Mouse (Mus musculus): ENCODE measurements around the gene A730061H03Rik. TPM values are rescaled to one million over a fixed set of nuclear protein-coding genes. Genes with fewer than 3 reads are reported as not detected.

The A730061H03Rik gene
- polyA plus RNA-seq, 2 experiments = 0.67 to 0.74 TPM

DNA sequence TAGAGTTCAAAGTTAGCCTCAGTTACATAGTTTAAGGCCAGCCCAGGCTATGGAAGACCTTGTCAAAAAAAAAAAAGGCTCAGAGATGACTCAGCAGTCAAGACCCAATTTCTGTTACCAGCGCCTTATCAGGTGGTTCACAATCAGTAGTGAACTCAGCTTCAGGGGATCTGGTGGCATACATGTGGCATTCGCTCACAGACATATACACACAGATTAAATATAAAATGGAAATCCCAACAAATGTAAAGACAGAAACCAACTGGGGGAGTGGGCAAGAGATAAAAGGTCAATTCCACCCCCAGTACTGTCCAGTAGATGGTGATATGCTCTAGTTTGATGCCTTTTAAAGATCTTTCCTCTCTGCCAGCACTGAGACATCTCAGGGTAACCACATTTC lies 25.9 kb upstream of the A730061H03Rik start:
- Histone ChIP-seq H3K27ac (replicated peaks; ENCODE audit: low read depth, low read length) (no peak overlapping the region), H3K4me2 (replicated peaks; ENCODE audit: low read depth, low read length, severe bottlenecking) (no peak overlapping the region), H3K27me3 (ENCODE audit: control insufficient read depth, insufficient read depth, low read length) (no peaks in the 10 kb centered on the region), H3K9me3 (ENCODE audit: control insufficient read depth, low read length) (no peaks in the 10 kb centered on the region), H3K9ac (ENCODE audit: low read depth, low read length, severe bottlenecking) (no peak overlapping the region), H3K4me3 (replicated peaks; ENCODE audit: low read length) (no peak overlapping the region), H3K4me1 (ENCODE audit: control insufficient read depth, insufficient read depth, low read length) (peaks cover 7% of the 10 kb centered on the region), H3K36me3 (ENCODE audit: control insufficient read depth, insufficient read depth, low read length) (peaks cover 33% of the 10 kb centered on the region)
- DNase-seq (ENCODE audit: low spot score) = no peak
- no peak for TF ChIP-seq POLR2A (IDR thresholded peaks at IDR 0.05; ENCODE audit: borderline replicate concordance, extremely low read depth, insufficient read depth, insufficient read length)
- 93% methylated on average over 2 of the region's 2 CpGs for WGBS
- ATAC-seq (ENCODE audit: low FRiP score, low read depth) = no peak

DNA sequence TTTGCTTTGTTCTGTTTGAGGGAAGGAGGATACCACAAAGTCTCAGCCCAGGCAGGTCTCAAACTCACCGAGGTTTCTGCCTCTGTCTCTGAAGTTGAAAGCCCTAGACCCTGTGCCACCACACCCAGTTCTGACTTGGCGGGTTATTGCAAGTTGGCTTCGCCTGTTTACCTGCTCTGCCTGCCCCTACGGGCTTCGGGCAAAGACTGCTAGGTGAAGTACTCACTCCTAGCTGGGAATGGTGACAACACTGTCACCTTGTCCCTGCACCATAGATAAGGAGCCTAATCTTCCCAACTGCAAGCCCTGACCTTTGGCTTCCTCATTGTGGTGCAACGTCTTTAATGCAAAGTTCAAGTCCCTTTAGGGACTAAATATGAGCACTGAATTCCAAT lies 25.4 kb upstream of the A730061H03Rik start:
- Histone ChIP-seq H3K9ac (ENCODE audit: low read depth, low read length, severe bottlenecking) (no peak overlapping the region), H3K4me3 (replicated peaks; ENCODE audit: low read length) (peak overlapping the region; percentile 43; the same call in 1 of the 2 replicates), H3K9me3 (ENCODE audit: control insufficient read depth, low read length) (no peaks in the 10 kb centered on the region), H3K27me3 (ENCODE audit: control insufficient read depth, insufficient read depth, low read length) (no peaks in the 10 kb centered on the region), H3K4me2 (replicated peaks; ENCODE audit: low read depth, low read length, severe bottlenecking) (peak overlapping the region; percentile 54; the same call in 1 of the 2 replicates), H3K36me3 (ENCODE audit: control insufficient read depth, insufficient read depth, low read length) (peaks cover 37% of the 10 kb centered on the region), H3K4me1 (ENCODE audit: control insufficient read depth, insufficient read depth, low read length) (peaks cover 7% of the 10 kb centered on the region), H3K27ac (replicated peaks; ENCODE audit: low read depth, low read length) (no peak overlapping the region)
- 58% methylated on average over 6 of the region's 6 CpGs for WGBS
- ATAC-seq (ENCODE audit: low FRiP score, low read depth) = no peak
- DNase-seq (ENCODE audit: low spot score) = no peak
- no peak for TF ChIP-seq POLR2A (IDR thresholded peaks at IDR 0.05; ENCODE audit: borderline replicate concordance, extremely low read depth, insufficient read depth, insufficient read length)

DNA sequence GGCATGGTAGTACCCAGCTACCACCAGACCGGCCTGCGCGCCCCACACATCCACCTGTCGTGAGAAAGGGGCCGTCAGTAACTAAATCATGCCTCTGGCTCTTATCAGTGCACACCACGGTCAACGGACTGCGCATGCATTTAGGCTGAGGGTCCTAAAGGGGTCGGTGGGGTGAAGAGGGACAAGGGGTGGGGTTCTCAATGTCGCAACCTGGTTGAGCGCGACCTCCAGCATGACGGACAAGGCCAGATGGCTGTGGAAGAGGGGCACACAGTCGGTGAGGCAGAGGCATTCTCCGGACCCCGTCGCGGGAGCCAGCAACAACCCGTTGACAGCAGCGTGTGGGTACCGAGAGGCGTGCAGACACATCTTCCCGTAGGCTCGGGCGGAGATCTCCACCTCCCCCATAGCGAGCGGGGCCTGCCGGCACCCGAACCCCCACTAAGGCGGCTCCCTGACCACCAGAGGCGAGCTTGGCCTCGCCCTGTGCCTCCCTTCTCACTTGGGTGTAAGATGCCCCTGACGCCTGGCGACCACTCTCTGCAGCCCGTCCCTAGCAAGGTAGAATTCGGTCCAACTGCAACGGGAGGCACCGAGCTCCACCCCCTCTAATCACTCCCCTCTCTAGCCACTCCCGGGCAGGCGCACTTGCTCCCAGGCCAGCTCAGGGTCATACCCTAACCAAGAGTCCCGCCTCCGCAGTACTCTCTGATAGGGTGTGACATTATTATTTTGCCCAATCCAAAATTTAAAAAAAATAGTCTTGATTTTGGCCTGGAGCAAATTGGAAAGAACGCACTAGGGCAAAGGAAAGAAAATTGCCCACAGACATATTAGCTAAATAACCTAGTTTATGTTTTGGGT lies 24.7 kb upstream of the A730061H03Rik start, which contains the start of gene Emc9:
Gene Emc9, minus strand, starts transcription at position 601 of the 864 bp plus-strand sequence.
- Histone ChIP-seq H3K9me3 (ENCODE audit: control insufficient read depth, low read length) (no peaks in the 10 kb centered on the region), H3K4me1 (ENCODE audit: control insufficient read depth, insufficient read depth, low read length) (peaks cover 3% of the 10 kb centered on the region), H3K4me3 (replicated peaks; ENCODE audit: low read length) (peak within 1 kb of the TSS; percentile 43), H3K36me3 (ENCODE audit: control insufficient read depth, insufficient read depth, low read length) (peaks cover 40% of the 10 kb centered on the region), H3K27ac (replicated peaks; ENCODE audit: low read depth, low read length) (no peak within 1 kb of the TSS), H3K9ac (ENCODE audit: low read depth, low read length, severe bottlenecking) (peak within 1 kb of the TSS; percentile 48), H3K27me3 (ENCODE audit: control insufficient read depth, insufficient read depth, low read length) (no peaks in the 10 kb centered on the region), H3K4me2 (replicated peaks; ENCODE audit: low read depth, low read length, severe bottlenecking) (peak within 1 kb of the TSS; percentile 54)
- WGBS = 3% methylated on average over 35 of the region's 43 CpGs
- peak; percentile 66 for ATAC-seq (ENCODE audit: low FRiP score, low read depth)
- DNase-seq (ENCODE audit: low spot score) = no peak
- TF ChIP-seq POLR2A (IDR thresholded peaks at IDR 0.05; ENCODE audit: borderline replicate concordance, extremely low read depth, insufficient read depth, insufficient read length) = no peak

DNA sequence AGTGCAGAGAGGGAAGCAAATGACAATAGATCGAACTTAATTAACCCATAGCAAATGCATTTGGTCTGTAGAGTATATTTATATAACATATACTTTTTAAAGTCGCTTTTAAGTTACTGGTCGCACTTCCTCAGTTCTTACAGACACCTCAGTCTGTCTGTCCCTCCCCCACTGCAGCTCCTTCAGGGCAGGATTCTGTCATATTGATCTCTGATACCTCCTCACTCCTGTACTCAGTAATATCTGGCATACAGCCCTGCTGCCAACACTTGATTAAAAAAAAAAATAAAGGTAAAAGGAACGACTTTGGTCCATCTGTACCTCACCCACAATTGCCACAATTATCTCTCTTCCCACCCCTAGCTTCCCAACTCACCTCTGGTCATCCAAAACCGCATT lies 24.1 kb upstream of the A730061H03Rik start:
- Histone ChIP-seq H3K36me3 (ENCODE audit: control insufficient read depth, insufficient read depth, low read length) (peaks cover 40% of the 10 kb centered on the region), H3K4me2 (replicated peaks; ENCODE audit: low read depth, low read length, severe bottlenecking) (peak overlapping the region; percentile 54), H3K27me3 (ENCODE audit: control insufficient read depth, insufficient read depth, low read length) (no peaks in the 10 kb centered on the region), H3K4me3 (replicated peaks; ENCODE audit: low read length) (peak overlapping the region; percentile 43), H3K27ac (replicated peaks; ENCODE audit: low read depth, low read length) (no peak overlapping the region), H3K4me1 (ENCODE audit: control insufficient read depth, insufficient read depth, low read length) (no peaks in the 10 kb centered on the region), H3K9ac (ENCODE audit: low read depth, low read length, severe bottlenecking) (peak overlapping the region; percentile 48), H3K9me3 (ENCODE audit: control insufficient read depth, low read length) (no peaks in the 10 kb centered on the region)
- WGBS = 37% methylated on average over 5 of the region's 5 CpGs
- TF ChIP-seq POLR2A (IDR thresholded peaks at IDR 0.05; ENCODE audit: borderline replicate concordance, extremely low read depth, insufficient read depth, insufficient read length) = no peak
- ATAC-seq (ENCODE audit: low FRiP score, low read depth) (no peak), DNase-seq (ENCODE audit: low spot score) (no peak)

- H3K9me3 ChIP-seq (ENCODE audit: control insufficient read depth, low read length) = no peaks in the 10 kb centered on the region
- TF ChIP-seq POLR2A (IDR thresholded peaks at IDR 0.05; ENCODE audit: borderline replicate concordance, extremely low read depth, insufficient read depth, insufficient read length) = no peak
- H3K9ac ChIP-seq (ENCODE audit: low read depth, low read length, severe bottlenecking) = no peak overlapping the region
- DNase-seq (ENCODE audit: low spot score) (no peak), ATAC-seq (ENCODE audit: low FRiP score, low read depth) (no peak)
- 75% methylated on average over 9 of the region's 9 CpGs for WGBS
- no peak overlapping the region for H3K4me3 ChIP-seq (replicated peaks; ENCODE audit: low read length)
- H3K27me3 ChIP-seq (ENCODE audit: control insufficient read depth, insufficient read depth, low read length) = no peaks in the 10 kb centered on the region
- H3K27ac ChIP-seq (replicated peaks; ENCODE audit: low read depth, low read length) = no peak overlapping the region
- H3K36me3 ChIP-seq (ENCODE audit: control insufficient read depth, insufficient read depth, low read length) = peaks cover 22% of the 10 kb centered on the region
- peaks cover 9% of the 10 kb centered on the region for H3K4me1 ChIP-seq (ENCODE audit: control insufficient read depth, insufficient read depth, low read length)
- H3K4me2 ChIP-seq (replicated peaks; ENCODE audit: low read depth, low read length, severe bottlenecking) = no peak overlapping the region
These were observed 21.9 kb upstream of the A730061H03Rik start for GRCm38 (mm10) chr14:55581981-55582681.

Measured in limb, embryonic 14.5 days (tissue).